Mouse (Mus musculus) forebrain, embryonic 15.5 days (tissue): ENCODE data around the gene Fbxl15. TPM values are rescaled to one million over a fixed set of nuclear protein-coding genes. Genes with fewer than 3 reads are reported as not detected.
A peak's percentile ranks its signal among the peaks of the same experiment; 100 is the strongest.

Experiments used
- ATAC-seq: fragments of 200-750 bp; cut with Nextera tagmentation; replicated peaks from 2 replicates; pipeline ENCODE4 v1.8.0; 2017; ENCODE audit warnings: mild to moderate bottlenecking, moderate TSS enrichment, moderate library complexity
- H3K27ac ChIP-seq: fragments of 300-500 bp; sonication (generic); replicated peaks from 2 replicates; pipeline ENCODE4 v1.5.1; 2015; ENCODE audit warnings: mild to moderate bottlenecking, inconsistent platforms
- H3K27me3 ChIP-seq: fragments of 300-500 bp; sonication (generic); 2 replicates; pipeline ENCODE4 v1.6.1; 2015; ENCODE audit warnings: inconsistent platforms
- H3K36me3 ChIP-seq: fragments of 300-500 bp; sonication (generic); 2 replicates; pipeline ENCODE4 v1.6.1; 2015; ENCODE audit warnings: mild to moderate bottlenecking, inconsistent platforms
- H3K4me1 ChIP-seq: fragments of 300-500 bp; sonication (generic); 2 replicates; pipeline ENCODE4 v1.6.1; 2015; ENCODE audit warnings: inconsistent platforms
- H3K4me2 ChIP-seq: fragments of 300-500 bp; sonication (generic); replicated peaks from 2 replicates; pipeline ENCODE4 v1.6.1; 2015; ENCODE audit warnings: mild to moderate bottlenecking, inconsistent platforms
- H3K4me3 ChIP-seq: fragments of 300-500 bp; sonication (generic); 2 replicates; pipeline ENCODE4 v1.5.1; 2015; ENCODE audit warnings: mild to moderate bottlenecking, inconsistent platforms
- H3K9ac ChIP-seq: fragments of 300-500 bp; sonication (generic); replicated peaks from 2 replicates; pipeline ENCODE4 v1.6.1; 2015; ENCODE audit warnings: mild to moderate bottlenecking, inconsistent platforms
- H3K9me3 ChIP-seq: fragments of 300-500 bp; sonication (generic); 2 replicates; pipeline ENCODE4 v1.6.1; 2016; ENCODE audit warnings: inconsistent platforms
- WGBS: fragments of 180-500 bp; shearing (Covaris S2); methylation state at CpG from one replicate; pipeline ENCODE4 v1.1.7; 2015; ENCODE audit warnings: mixed read lengths; 5-methylcytosine and 5-hydroxymethylcytosine counted together
- polyA plus RNA-seq: library from polyadenylated mRNA; unstranded; fragments of >200 nt; fragmentation: Nextera tagmentation; extraction: Ambion mirVana; gene quantifications from 2 replicates; pipeline ENCODE4 v1.2.1, GENCODE M21; 2015

Fbxl15 gene
- polyA plus RNA-seq, 1 experiment from 2014 or later, result 40.2 TPM

DNA sequence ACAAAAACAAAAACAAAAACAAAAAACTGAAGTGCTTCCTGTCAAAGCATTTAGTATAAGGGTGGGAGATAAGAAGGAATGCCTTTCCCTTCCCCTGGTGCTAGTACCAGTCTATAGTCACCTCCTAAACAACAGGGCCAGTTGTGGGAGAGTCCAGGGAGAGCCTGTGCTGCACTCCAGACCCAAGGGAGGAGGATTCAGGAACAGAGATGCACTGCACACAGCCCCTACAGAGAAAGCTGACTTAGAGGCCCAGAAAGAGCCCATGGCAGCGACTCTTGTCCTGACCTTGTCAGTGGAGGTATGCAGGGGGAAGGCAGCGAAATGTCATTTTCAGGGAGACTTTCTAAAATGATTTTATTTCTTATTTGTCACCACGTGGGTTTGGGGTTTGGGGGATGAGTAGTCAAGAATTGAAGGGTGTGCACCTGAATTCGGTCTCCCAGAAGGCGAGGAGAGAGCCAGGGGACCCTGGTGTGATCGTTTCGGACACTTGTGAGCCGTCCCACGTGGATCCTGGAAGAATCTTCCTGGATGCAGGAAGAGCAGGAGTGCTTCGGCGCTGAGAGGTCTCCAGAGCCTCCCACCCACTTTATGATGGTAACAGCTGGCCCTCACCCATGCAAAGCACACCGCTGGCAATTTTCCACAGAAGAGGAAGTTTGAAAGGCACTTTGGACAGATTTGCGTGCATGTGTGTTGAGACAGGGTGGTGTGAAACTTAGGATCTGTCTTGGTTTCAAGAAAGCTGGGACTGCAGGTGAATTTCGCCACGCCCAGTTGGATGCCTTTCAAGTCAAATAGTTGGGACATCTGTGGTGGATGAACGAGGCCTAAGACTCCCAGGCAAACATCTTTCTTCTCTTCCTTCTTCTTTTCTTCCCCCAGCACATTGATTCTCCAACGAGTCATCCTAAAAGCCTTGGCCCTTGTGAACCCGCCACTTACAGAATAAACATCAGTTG, 24.5 kb upstream of the Fbxl15 start:
- peak overlapping the region; percentile 61 for H3K4me3 ChIP-seq
- H3K4me2 ChIP-seq, result peak overlapping the region; percentile 69
- no peak overlapping the region for H3K27ac ChIP-seq
- peaks cover 25% of the 10 kb centered on the region for H3K4me1 ChIP-seq
- no peaks in the 10 kb centered on the region for H3K36me3 ChIP-seq
- H3K9ac ChIP-seq, result no peak overlapping the region
- ATAC-seq, result no peak
- no peaks in the 10 kb centered on the region for H3K9me3 ChIP-seq
- peaks cover 17% of the 10 kb centered on the region for H3K27me3 ChIP-seq
- 56% methylated on average over 18 of the region's 18 CpGs for WGBS

DNA sequence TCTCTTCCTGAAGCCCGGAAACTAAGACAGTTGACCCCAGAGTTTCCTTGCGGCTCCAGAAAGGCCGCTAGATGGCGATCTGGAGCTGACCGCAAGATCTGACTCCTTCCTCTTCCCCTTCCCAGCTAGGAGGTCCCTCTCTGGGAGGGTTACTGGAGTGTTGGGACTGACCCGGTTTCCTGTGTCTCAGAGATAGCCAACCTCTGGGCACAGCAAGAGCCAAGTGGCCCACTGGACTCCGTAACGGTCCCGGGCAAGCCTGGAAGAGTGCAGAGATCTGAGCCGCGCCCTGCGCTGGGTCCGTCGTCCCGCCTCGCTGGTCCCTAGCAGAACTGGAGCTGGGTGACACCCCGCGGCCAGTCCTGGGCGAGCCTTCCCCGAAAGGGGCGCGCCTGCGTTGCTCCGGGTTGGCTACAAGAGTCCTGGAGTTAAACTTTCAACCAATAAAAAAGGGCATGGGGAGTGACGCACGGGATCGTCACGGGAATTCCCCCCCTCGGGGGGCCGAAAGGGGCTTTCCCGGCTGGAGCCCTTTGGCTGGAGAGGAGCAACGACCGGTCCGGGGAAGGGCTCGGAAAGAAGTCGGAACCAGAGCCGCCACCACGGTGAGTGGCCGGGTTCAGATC, 23.7 kb upstream of the Fbxl15 start, which contains the start of gene Nfkb2:
TSS of gene Nfkb2 (plus strand) at position 105 of the 626 bp plus-strand sequence.
- peak within 1 kb of the TSS; percentile 53 for H3K9ac ChIP-seq

GRCm38 (mm10) chr19:46304908-46305333, 23.1 kb upstream of the Fbxl15 start:
- peak overlapping the region; percentile 69 for H3K4me2 ChIP-seq
- H3K9me3 ChIP-seq, result no peaks in the 10 kb centered on the region
- H3K27ac ChIP-seq, result no peak overlapping the region; the same call in 1 of the 2 replicates
- H3K4me3 ChIP-seq, result peak overlapping the region; percentile 61
- ATAC-seq, result no peak; the same call in 1 of the 2 replicates
- WGBS, result under 1% methylated on average over 34 of the region's 34 CpGs
- H3K27me3 ChIP-seq, result peaks cover 18% of the 10 kb centered on the region
- peak overlapping the region; percentile 53 for H3K9ac ChIP-seq
- peaks cover 35% of the 10 kb centered on the region for H3K4me1 ChIP-seq
- no peaks in the 10 kb centered on the region for H3K36me3 ChIP-seq

More for the DNA sequence above, 23.7 kb upstream of the Fbxl15 start, which contains the start of gene Nfkb2:
- H3K4me2 ChIP-seq, result peak within 1 kb of the TSS; percentile 69
- H3K27ac ChIP-seq, result no peak within 1 kb of the TSS; the same call in 1 of the 2 replicates
- no peaks in the 10 kb centered on the region for H3K36me3 ChIP-seq
- no peaks in the 10 kb centered on the region for H3K9me3 ChIP-seq
- ATAC-seq, result peak; percentile 75
- peaks cover 33% of the 10 kb centered on the region for H3K4me1 ChIP-seq
- under 1% methylated on average over 39 of the region's 39 CpGs for WGBS
- H3K27me3 ChIP-seq, result peaks cover 18% of the 10 kb centered on the region
- peak within 1 kb of the TSS; percentile 61 for H3K4me3 ChIP-seq

- WGBS, result under 1% methylated on average over 42 of the region's 43 CpGs
- H3K27me3 ChIP-seq, result peaks cover 18% of the 10 kb centered on the region
- H3K36me3 ChIP-seq, result no peaks in the 10 kb centered on the region
These were observed 22.3 kb upstream of the Fbxl15 start for GRCm38 (mm10) chr19:46305432-46306267.

DNA sequence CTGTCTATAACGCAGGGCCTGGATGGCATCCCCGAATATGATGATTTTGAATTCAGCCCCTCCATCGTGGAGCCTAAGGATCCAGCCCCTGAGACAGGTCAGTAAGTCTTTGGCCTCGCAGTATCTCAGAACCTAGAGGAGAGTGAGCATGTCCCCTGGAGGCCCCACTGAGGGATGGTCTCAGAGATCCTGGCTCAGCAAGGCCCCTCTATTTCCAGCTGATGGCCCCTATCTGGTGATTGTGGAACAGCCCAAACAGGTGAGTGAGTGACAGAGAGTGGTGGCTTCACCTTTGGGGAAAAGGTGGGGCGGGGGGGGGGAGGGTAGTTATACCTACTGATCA, 21.7 kb upstream of the Fbxl15 start:
- H3K27me3 ChIP-seq, result peaks cover 18% of the 10 kb centered on the region
- WGBS, result 58% methylated on average over 5 of the region's 5 CpGs
- H3K4me2 ChIP-seq, result no peak overlapping the region; the same call in 1 of the 2 replicates
- no peak overlapping the region for H3K9ac ChIP-seq
- no peak overlapping the region for H3K4me3 ChIP-seq
- H3K27ac ChIP-seq, result no peak overlapping the region
- ATAC-seq, result no peak
- 0 out of 2 replicates have a peak, but pooled peaks cover 2% of the 10 kb centered on the region for H3K36me3 ChIP-seq
- no peaks in the 10 kb centered on the region for H3K9me3 ChIP-seq
- H3K4me1 ChIP-seq, result peaks cover 35% of the 10 kb centered on the region

More at GRCm38 (mm10) chr19:46305432-46306267, 22.3 kb upstream of the Fbxl15 start:
- Histone ChIP-seq H3K9me3 (no peaks in the 10 kb centered on the region), H3K4me1 (peaks cover 35% of the 10 kb centered on the region), H3K9ac (peak overlapping the region; percentile 53), H3K27ac (no peak overlapping the region), H3K4me2 (peak overlapping the region; percentile 69), H3K4me3 (peak overlapping the region; percentile 61)
- peak; percentile 39 for ATAC-seq

- Histone ChIP-seq H3K9ac (no peak overlapping the region), H3K27me3 (peaks cover 18% of the 10 kb centered on the region), H3K4me2 (no peak overlapping the region), H3K36me3 (0 out of 2 replicates have a peak, but pooled peaks cover 2% of the 10 kb centered on the region), H3K4me3 (no peak overlapping the region), H3K27ac (no peak overlapping the region), H3K9me3 (no peaks in the 10 kb centered on the region), H3K4me1 (peaks cover 35% of the 10 kb centered on the region)
- no peak for ATAC-seq
- WGBS, result 90% methylated on average over 9 of the region's 9 CpGs
These were observed 21.2 kb upstream of the Fbxl15 start for GRCm38 (mm10) chr19:46306751-46307289.

DNA sequence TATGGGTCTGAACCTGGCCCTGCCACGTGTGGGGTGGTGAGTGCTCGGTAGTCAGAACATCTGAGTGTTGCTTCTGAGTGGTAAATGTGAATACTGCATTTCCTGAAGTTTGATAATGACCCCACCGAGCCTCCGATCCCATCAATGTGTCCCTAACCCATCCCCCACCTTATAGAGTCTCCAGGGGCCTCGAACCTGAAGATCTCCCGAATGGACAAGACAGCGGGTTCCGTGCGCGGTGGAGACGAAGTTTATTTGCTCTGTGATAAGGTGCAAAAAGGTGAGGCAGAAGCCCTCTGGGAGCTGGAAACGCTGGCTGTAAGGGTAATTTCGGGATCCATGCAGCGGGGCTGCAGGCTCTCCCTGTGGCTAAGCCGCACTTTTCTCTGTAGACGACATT, 20.2 kb upstream of the Fbxl15 start:
- no peak for ATAC-seq
- Histone ChIP-seq H3K4me2 (no peak overlapping the region), H3K9ac (no peak overlapping the region), H3K9me3 (no peaks in the 10 kb centered on the region), H3K4me3 (no peak overlapping the region), H3K27ac (no peak overlapping the region), H3K36me3 (peaks cover 7% of the 10 kb centered on the region; the same call in 1 of the 2 replicates), H3K27me3 (peaks cover 18% of the 10 kb centered on the region), H3K4me1 (peaks cover 35% of the 10 kb centered on the region)
- 73% methylated on average over 16 of the region's 16 CpGs for WGBS

DNA sequence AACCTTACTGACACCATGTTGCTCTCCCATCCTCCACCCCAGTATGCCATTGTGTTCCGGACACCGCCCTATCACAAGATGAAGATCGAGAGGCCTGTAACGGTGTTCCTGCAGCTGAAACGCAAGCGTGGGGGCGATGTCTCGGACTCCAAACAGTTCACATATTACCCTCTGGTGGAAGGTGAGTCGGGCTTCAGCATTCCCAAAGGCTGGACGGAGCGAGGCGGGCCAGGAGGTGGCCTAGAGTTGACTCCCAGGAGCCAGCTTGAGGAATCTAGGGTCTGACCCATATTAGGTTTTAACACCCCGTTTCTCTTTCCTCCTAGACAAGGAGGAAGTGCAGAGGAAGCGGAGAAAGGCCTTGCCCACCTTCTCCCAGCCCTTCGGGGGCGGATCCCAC, 19.7 kb upstream of the Fbxl15 start:
- 58% methylated on average over 16 of the region's 16 CpGs for WGBS
- H3K9ac ChIP-seq, result no peak overlapping the region; the same call in 1 of the 2 replicates

DNA sequence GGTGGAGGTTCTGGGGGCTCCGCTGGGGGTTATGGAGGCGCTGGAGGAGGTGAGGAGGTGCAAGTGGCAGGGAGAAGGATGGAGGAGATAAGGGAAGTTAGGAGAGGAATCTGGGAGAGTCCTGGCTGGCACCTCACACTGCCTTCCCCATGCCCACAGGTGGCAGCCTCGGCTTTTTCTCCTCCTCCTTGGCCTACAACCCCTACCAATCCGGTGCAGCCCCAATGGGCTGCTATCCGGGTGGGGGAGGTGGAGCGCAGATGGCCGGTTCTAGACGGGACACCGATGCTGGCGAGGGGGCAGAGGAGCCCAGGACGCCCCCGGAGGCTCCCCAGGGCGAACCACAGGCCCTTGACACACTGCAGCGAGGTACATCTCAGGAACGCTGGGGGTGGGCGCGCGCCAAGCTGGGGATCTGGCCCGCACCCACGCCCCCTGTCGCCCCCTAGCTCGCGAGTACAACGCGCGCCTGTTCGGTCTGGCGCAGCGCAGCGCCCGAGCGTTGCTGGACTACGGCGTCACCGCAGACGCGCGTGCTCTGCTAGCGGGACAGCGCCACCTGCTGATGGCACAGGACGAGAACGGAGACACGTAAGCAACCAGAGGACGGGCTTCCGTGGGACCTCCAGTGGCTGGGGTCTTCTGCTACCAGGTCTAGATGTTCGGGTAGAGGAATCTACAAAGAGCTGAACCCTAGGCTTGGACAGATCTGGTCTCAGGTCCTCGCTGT, 19.1 kb upstream of the Fbxl15 start:
- H3K27me3 ChIP-seq, result peaks cover 22% of the 10 kb centered on the region
- peak overlapping the region; percentile 46 for H3K4me3 ChIP-seq
- peak overlapping the region; percentile 87 for H3K4me2 ChIP-seq
- peak overlapping the region; percentile 53 for H3K9ac ChIP-seq
- H3K9me3 ChIP-seq, result no peaks in the 10 kb centered on the region
- no peak overlapping the region for H3K27ac ChIP-seq
- WGBS, result 1% methylated on average over 47 of the region's 47 CpGs
- H3K4me1 ChIP-seq, result peaks cover 33% of the 10 kb centered on the region
- peaks cover 11% of the 10 kb centered on the region for H3K36me3 ChIP-seq
- peak; percentile 76 for ATAC-seq

More for the DNA sequence above, 19.7 kb upstream of the Fbxl15 start:
- H3K36me3 ChIP-seq, result peaks cover 7% of the 10 kb centered on the region; the same call in 1 of the 2 replicates
- H3K9me3 ChIP-seq, result no peaks in the 10 kb centered on the region
- ATAC-seq, result no peak
- H3K27ac ChIP-seq, result no peak overlapping the region
- H3K4me3 ChIP-seq, result peak overlapping the region; percentile 46
- peak overlapping the region; percentile 87 for H3K4me2 ChIP-seq
- peaks cover 20% of the 10 kb centered on the region for H3K27me3 ChIP-seq
- H3K4me1 ChIP-seq, result peaks cover 35% of the 10 kb centered on the region

GRCm38 (mm10) chr19:46309651-46310305, 18.2 kb upstream of the Fbxl15 start:
- Histone ChIP-seq H3K27ac (no peak overlapping the region), H3K4me3 (no peak overlapping the region), H3K27me3 (peaks cover 27% of the 10 kb centered on the region), H3K9me3 (no peaks in the 10 kb centered on the region), H3K4me1 (peaks cover 24% of the 10 kb centered on the region), H3K36me3 (peaks cover 13% of the 10 kb centered on the region), H3K4me2 (no peak overlapping the region), H3K9ac (no peak overlapping the region)
- WGBS, result 81% methylated on average over 21 of the region's 21 CpGs
- no peak for ATAC-seq
